Mouse (Mus musculus): ENCODE measurements at regions not wholly inside any gene's neighbourhood (a gene's known extent, or its start where the extent isn't known, plus 50 kb on each side); places are given as distances from the start of the nearest gene placed in this dataset.
A peak's percentile ranks its signal among the peaks of the same experiment; 100 is the strongest.

DNA sequence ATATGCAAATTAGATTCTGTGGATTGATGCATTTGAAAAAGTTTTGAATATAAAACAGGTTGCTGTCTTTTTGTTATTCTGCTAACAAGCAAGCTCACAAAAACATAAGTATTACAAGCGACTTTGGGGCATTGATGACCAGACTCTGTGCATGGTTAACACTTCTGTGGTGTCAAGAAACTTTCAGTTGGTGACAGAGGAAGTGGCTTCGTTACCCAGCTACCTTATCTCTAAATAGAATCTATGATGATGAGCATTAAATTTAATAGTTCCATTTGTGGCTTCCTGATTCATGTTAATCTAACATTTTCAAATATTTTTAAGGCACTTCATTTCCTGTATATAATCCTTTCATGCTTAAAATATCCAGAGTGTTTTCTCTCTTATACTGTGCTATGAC is 100.8 kb downstream of the Tm2d1 start:
- no peaks in the 10 kb centered on the region for H3K9me3 ChIP-seq (replicated peaks; ENCODE audit: control insufficient read depth, low read length)
- ATAC-seq (replicated peaks; ENCODE audit: extremely low read depth, insufficient read depth, low FRiP score) = no peak
- H3K4me1 ChIP-seq (ENCODE audit: control insufficient read depth, insufficient read depth, low read length) = no peaks in the 10 kb centered on the region
- H3K36me3 ChIP-seq (ENCODE audit: control insufficient read depth, insufficient read depth) = no peaks in the 10 kb centered on the region
- H3K27ac ChIP-seq (ENCODE audit: low read length) = no peak overlapping the region
- WGBS = 60% methylated on average over 2 of the region's 2 CpGs
- no peaks in the 10 kb centered on the region for H3K27me3 ChIP-seq (ENCODE audit: control insufficient read depth, insufficient read depth, low read length)
- no peak overlapping the region for H3K9ac ChIP-seq (ENCODE audit: low read length)
- H3K4me3 ChIP-seq (ENCODE audit: low read length) = no peak overlapping the region
- no peak overlapping the region for H3K4me2 ChIP-seq (ENCODE audit: low read depth, low read length)

DNA sequence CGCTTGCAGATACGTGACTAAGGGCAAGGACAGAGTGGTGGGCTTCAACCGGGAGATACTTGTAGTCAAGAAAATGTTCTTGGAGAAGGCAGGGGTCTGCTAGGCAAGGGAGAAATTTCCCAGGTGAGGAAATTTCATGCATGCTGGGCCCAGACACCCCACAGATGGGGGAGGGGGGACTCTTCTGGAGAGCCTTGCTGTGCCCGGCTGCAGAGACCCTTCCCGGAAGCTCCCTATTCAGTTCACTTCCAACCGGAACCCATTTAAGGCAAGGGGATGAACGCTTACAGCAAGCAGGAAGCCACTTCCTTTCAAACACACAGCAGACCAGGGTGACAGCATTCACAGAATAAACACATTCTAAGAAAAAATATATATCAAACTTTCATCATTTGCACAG is 124.8 kb downstream of the Tm2d1 start:
- Histone ChIP-seq H3K9me3 (replicated peaks; ENCODE audit: control insufficient read depth, low read length) (no peaks in the 10 kb centered on the region; the same call in 1 of the 2 replicates), H3K4me3 (ENCODE audit: low read length) (no peak overlapping the region), H3K4me1 (ENCODE audit: control insufficient read depth, insufficient read depth, low read length) (peaks cover 6% of the 10 kb centered on the region; the same call in 1 of the 2 replicates), H3K36me3 (ENCODE audit: control insufficient read depth, insufficient read depth) (no peaks in the 10 kb centered on the region), H3K27ac (ENCODE audit: low read length) (no peak overlapping the region), H3K9ac (ENCODE audit: low read length) (no peak overlapping the region), H3K4me2 (ENCODE audit: low read depth, low read length) (no peak overlapping the region), H3K27me3 (ENCODE audit: control insufficient read depth, insufficient read depth, low read length) (no peaks in the 10 kb centered on the region)
- WGBS = 77% methylated on average over 7 of the region's 7 CpGs
- ATAC-seq (replicated peaks; ENCODE audit: extremely low read depth, insufficient read depth, low FRiP score) = no peak

DNA sequence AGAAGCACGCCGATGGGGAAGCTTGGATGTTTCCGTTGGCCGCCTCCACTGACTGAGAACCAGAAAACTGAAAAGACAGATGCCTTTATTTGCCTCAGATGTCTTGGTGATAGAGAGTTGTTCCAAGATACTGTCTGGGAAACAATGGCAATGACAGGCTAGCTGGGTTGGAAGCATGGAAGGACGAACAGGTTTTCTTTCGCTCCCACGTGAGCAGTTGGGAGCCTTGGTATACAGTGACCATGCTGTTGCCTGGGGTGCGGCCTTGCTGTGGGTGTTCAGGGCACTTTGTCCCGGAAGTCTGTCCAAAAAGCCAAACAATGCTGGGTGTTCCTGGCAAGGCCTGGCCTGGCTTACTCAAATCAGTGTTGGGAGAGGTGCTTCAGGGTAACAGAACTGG is 125.4 kb downstream of the Tm2d1 start:
- H3K4me1 ChIP-seq (ENCODE audit: control insufficient read depth, insufficient read depth, low read length) = peaks cover 6% of the 10 kb centered on the region; the same call in 1 of the 2 replicates
- H3K9ac ChIP-seq (ENCODE audit: low read length) = no peak overlapping the region
- no peak overlapping the region for H3K27ac ChIP-seq (ENCODE audit: low read length)
- no peak for ATAC-seq (replicated peaks; ENCODE audit: extremely low read depth, insufficient read depth, low FRiP score)
- no peaks in the 10 kb centered on the region for H3K27me3 ChIP-seq (ENCODE audit: control insufficient read depth, insufficient read depth, low read length)
- WGBS = 85% methylated on average over 9 of the region's 9 CpGs
- H3K4me3 ChIP-seq (ENCODE audit: low read length) = no peak overlapping the region
- H3K36me3 ChIP-seq (ENCODE audit: control insufficient read depth, insufficient read depth) = no peaks in the 10 kb centered on the region
- no peak overlapping the region for H3K4me2 ChIP-seq (ENCODE audit: low read depth, low read length)
- no peaks in the 10 kb centered on the region; the same call in 1 of the 2 replicates for H3K9me3 ChIP-seq (replicated peaks; ENCODE audit: control insufficient read depth, low read length)

GRCm38 (mm10) chr4:98254856-98255853 is 128.0 kb downstream of the Tm2d1 start:
- ATAC-seq (replicated peaks; ENCODE audit: extremely low read depth, insufficient read depth, low FRiP score) = no peak
- no peaks in the 10 kb centered on the region for H3K36me3 ChIP-seq (ENCODE audit: control insufficient read depth, insufficient read depth)
- no peak overlapping the region for H3K9ac ChIP-seq (ENCODE audit: low read length)
- no peaks in the 10 kb centered on the region; the same call in 1 of the 2 replicates for H3K9me3 ChIP-seq (replicated peaks; ENCODE audit: control insufficient read depth, low read length)
- no peak overlapping the region for H3K27ac ChIP-seq (ENCODE audit: low read length)
- no peaks in the 10 kb centered on the region for H3K4me1 ChIP-seq (ENCODE audit: control insufficient read depth, insufficient read depth, low read length)
- H3K4me2 ChIP-seq (ENCODE audit: low read depth, low read length) = no peak overlapping the region
- H3K27me3 ChIP-seq (ENCODE audit: control insufficient read depth, insufficient read depth, low read length) = no peaks in the 10 kb centered on the region
- 67% methylated on average over 18 of the region's 18 CpGs for WGBS
- no peak overlapping the region for H3K4me3 ChIP-seq (ENCODE audit: low read length)

GRCm38 (mm10) chr4:98243941-98244929 is 138.9 kb downstream of the Tm2d1 start:
- peak overlapping the region; percentile 24 for H3K4me3 ChIP-seq (ENCODE audit: low read length)
- 14% methylated on average over 16 of the region's 16 CpGs for WGBS
- H3K27ac ChIP-seq (ENCODE audit: low read length) = peak overlapping the region; percentile 47
- H3K4me2 ChIP-seq (ENCODE audit: low read depth, low read length) = peak overlapping the region; percentile 58
- H3K9me3 ChIP-seq (replicated peaks; ENCODE audit: control insufficient read depth, low read length) = no peaks in the 10 kb centered on the region; the same call in 1 of the 2 replicates
- no peaks in the 10 kb centered on the region for H3K36me3 ChIP-seq (ENCODE audit: control insufficient read depth, insufficient read depth)
- peaks cover 9% of the 10 kb centered on the region for H3K4me1 ChIP-seq (ENCODE audit: control insufficient read depth, insufficient read depth, low read length)
- no peaks in the 10 kb centered on the region for H3K27me3 ChIP-seq (ENCODE audit: control insufficient read depth, insufficient read depth, low read length)
- peak overlapping the region; percentile 49; the same call in 1 of the 2 replicates for H3K9ac ChIP-seq (ENCODE audit: low read length)
- ATAC-seq (replicated peaks; ENCODE audit: extremely low read depth, insufficient read depth, low FRiP score) = peak; percentile 28; the same call in 1 of the 2 replicates

GRCm38 (mm10) chr4:98243502-98243901 is 139.6 kb downstream of the Tm2d1 start:
- Histone ChIP-seq H3K36me3 (ENCODE audit: control insufficient read depth, insufficient read depth) (no peaks in the 10 kb centered on the region), H3K4me3 (ENCODE audit: low read length) (no peak overlapping the region), H3K9me3 (replicated peaks; ENCODE audit: control insufficient read depth, low read length) (no peaks in the 10 kb centered on the region; the same call in 1 of the 2 replicates), H3K9ac (ENCODE audit: low read length) (no peak overlapping the region), H3K4me2 (ENCODE audit: low read depth, low read length) (peak overlapping the region; percentile 43), H3K27me3 (ENCODE audit: control insufficient read depth, insufficient read depth, low read length) (no peaks in the 10 kb centered on the region), H3K27ac (ENCODE audit: low read length) (no peak overlapping the region), H3K4me1 (ENCODE audit: control insufficient read depth, insufficient read depth, low read length) (peaks cover 9% of the 10 kb centered on the region)
- 5% methylated on average over 6 of the region's 6 CpGs for WGBS
- ATAC-seq (replicated peaks; ENCODE audit: extremely low read depth, insufficient read depth, low FRiP score) = no peak

DNA sequence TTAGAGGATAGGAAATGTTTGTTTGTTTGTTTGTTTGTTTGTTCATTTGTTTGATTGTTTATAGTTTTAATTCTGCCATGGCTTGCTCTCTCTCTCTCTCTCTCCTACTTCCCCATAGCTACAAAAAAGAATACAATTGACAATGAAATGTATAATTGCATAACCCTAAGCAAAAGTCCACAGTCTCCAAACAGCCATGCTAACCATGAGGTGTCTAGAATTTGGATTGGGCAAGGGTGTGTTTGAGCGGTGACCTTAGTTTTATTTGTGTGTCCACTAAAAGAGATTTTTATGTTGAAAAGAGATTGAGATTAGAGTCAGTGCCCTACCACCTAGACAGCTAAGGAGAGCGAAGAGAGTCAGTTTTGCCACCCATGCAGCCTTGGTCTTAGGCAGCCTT is 141.2 kb downstream of the Tm2d1 start:
- no peak for ATAC-seq (replicated peaks; ENCODE audit: extremely low read depth, insufficient read depth, low FRiP score)
- H3K9me3 ChIP-seq (replicated peaks; ENCODE audit: control insufficient read depth, low read length) = no peaks in the 10 kb centered on the region
- no peaks in the 10 kb centered on the region for H3K27me3 ChIP-seq (ENCODE audit: control insufficient read depth, insufficient read depth, low read length)
- H3K4me1 ChIP-seq (ENCODE audit: control insufficient read depth, insufficient read depth, low read length) = peaks cover 9% of the 10 kb centered on the region
- no peak overlapping the region for H3K27ac ChIP-seq (ENCODE audit: low read length)
- 90% methylated on average over 2 of the region's 2 CpGs for WGBS
- H3K4me2 ChIP-seq (ENCODE audit: low read depth, low read length) = no peak overlapping the region
- H3K4me3 ChIP-seq (ENCODE audit: low read length) = no peak overlapping the region
- no peak overlapping the region for H3K9ac ChIP-seq (ENCODE audit: low read length)
- no peaks in the 10 kb centered on the region for H3K36me3 ChIP-seq (ENCODE audit: control insufficient read depth, insufficient read depth)

DNA sequence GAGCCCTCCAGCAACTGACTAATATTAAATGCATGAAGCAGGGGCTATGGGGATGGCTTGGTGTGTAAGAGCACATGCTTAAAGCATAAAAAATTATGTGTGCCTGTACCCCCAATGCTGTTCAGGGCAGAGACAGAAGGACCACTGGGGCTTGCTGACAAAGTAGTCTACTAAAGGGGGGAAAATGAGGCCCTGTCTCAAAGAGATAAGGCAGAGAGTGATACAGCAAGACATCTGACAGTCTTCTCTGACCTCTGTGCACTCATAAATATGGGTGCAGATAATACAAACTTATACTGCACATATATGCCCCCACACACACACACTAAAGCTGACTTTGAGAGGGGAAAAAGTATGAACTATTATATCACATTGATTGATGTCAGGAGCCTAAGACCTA is 142.8 kb downstream of the Tm2d1 start:
- ATAC-seq (replicated peaks; ENCODE audit: extremely low read depth, insufficient read depth, low FRiP score) = no peak
- Histone ChIP-seq H3K27ac (ENCODE audit: low read length) (no peak overlapping the region), H3K4me1 (ENCODE audit: control insufficient read depth, insufficient read depth, low read length) (peaks cover 11% of the 10 kb centered on the region), H3K9ac (ENCODE audit: low read length) (no peak overlapping the region), H3K4me2 (ENCODE audit: low read depth, low read length) (no peak overlapping the region), H3K9me3 (replicated peaks; ENCODE audit: control insufficient read depth, low read length) (no peaks in the 10 kb centered on the region), H3K4me3 (ENCODE audit: low read length) (no peak overlapping the region), H3K27me3 (ENCODE audit: control insufficient read depth, insufficient read depth, low read length) (no peaks in the 10 kb centered on the region), H3K36me3 (ENCODE audit: control insufficient read depth, insufficient read depth) (no peaks in the 10 kb centered on the region)

Measured in heart, embryonic 16.5 days (tissue).